Mouse (Mus musculus): ENCODE results near the gene Fcamr. TPM values are rescaled to one million over a fixed set of nuclear protein-coding genes. Genes with fewer than 3 reads are reported as not detected.

Gene Fcamr
- polyA plus RNA-seq, 1 experiment, result 4.0 TPM

DNA sequence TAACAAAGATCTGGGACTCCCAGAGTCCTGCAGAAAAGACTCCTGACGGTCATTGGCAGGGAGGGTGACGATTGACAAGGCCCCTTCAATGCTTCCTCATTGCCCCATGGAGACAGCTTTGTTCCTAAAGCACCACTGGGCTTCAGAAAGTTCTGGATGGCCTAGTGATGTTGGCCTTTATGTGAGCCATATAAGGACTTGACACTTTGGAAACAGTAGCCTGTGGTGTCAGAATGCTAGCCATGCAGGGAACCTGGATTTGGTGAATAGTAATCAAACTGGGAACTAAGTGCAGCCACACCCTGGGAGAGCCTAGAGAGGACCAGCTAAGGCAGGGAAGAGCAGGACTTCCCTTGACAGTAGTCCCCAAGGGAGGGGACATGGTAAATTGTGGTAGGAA, 809 bp downstream of the Fcamr start:
- DNase-seq, result no peak
- WGBS, result 84% methylated on average over 2 of the region's 2 CpGs
- no peak for TF ChIP-seq POLR2A (IDR thresholded peaks at IDR 0.05; ENCODE audit: low read depth, low read length)
- TF ChIP-seq CTCF (conservative IDR thresholded peaks at IDR 0.05; ENCODE audit: insufficient read depth, insufficient read length, low read depth, low read length), result no peak

DNA sequence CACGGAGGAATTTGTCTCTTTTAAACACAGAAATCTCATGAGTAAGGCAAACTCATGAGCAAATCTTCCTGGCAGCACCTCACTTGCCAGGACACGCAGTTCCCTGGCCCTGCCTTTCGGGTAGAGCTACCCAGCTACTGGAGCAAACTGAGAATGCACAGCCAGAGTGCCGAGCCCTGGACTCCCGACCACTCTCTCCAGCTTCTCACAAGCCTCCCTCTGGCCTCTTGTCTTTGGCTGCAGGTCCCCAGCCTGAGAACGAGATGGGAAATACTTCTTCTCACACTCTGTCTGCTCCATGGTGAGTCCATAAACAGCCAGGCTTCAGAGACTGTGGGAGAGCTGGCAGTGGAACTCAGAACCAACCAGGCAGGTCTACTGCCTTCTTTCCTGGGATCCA, 2.3 kb downstream of the Fcamr start:
- Histone ChIP-seq H3K27ac (ENCODE audit: insufficient read depth, low read depth, low read length) (peak overlapping the region; percentile 55), H3K4me3 (ENCODE audit: insufficient read depth, low read depth, low read length) (no peak overlapping the region), H3K36me3 (ENCODE audit: control insufficient read depth, insufficient read depth, low read length) (no peaks in the 10 kb centered on the region), H3K27me3 (replicated peaks; ENCODE audit: control insufficient read depth, insufficient read depth, low read length) (no peaks in the 10 kb centered on the region), H3K4me1 (ENCODE audit: control insufficient read depth, insufficient read depth, low read length) (peaks cover 6% of the 10 kb centered on the region; the same call in 1 of the 2 replicates)
- TF ChIP-seq CTCF (conservative IDR thresholded peaks at IDR 0.05; ENCODE audit: insufficient read depth, insufficient read length, low read depth, low read length) (no peak), POLR2A (IDR thresholded peaks at IDR 0.05; ENCODE audit: low read depth, low read length) (no peak)
- DNase-seq, result peak; percentile 71
- 33% methylated on average over 6 of the region's 6 CpGs for WGBS

More for the DNA sequence above, 809 bp downstream of the Fcamr start:
- Histone ChIP-seq H3K4me1 (ENCODE audit: control insufficient read depth, insufficient read depth, low read length) (peaks cover 14% of the 10 kb centered on the region; the same call in 1 of the 2 replicates), H3K27ac (ENCODE audit: insufficient read depth, low read depth, low read length) (no peak overlapping the region), H3K36me3 (ENCODE audit: control insufficient read depth, insufficient read depth, low read length) (no peaks in the 10 kb centered on the region), H3K4me3 (ENCODE audit: insufficient read depth, low read depth, low read length) (no peak overlapping the region), H3K27me3 (replicated peaks; ENCODE audit: control insufficient read depth, insufficient read depth, low read length) (no peaks in the 10 kb centered on the region)

DNA sequence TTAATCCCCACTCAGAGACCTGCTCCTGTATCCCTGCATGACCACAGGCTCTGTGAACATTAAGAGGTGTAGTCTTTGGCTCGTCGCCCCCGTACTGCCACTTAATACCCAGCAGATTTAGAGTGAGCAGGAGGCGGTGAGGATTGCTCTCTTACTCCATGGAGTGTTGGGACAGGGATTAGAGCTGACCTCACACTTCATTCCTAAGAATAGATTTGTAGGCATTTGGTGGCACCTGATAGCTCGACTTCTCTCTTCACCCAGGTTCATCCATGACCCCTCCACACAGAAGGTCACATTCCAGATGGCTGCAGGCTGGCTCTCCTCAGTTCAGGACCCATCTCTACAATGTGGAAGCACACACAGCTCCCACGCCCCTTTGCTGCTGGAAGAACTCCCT, 3.6 kb downstream of the Fcamr start:
- no peaks in the 10 kb centered on the region for H3K4me1 ChIP-seq (ENCODE audit: control insufficient read depth, insufficient read depth, low read length)
- peak overlapping the region; percentile 29; the same call in 1 of the 2 replicates for H3K27ac ChIP-seq (ENCODE audit: insufficient read depth, low read depth, low read length)
- H3K36me3 ChIP-seq (ENCODE audit: control insufficient read depth, insufficient read depth, low read length), result no peaks in the 10 kb centered on the region
- 51% methylated on average over 6 of the region's 6 CpGs for WGBS
- H3K4me3 ChIP-seq (ENCODE audit: insufficient read depth, low read depth, low read length), result no peak overlapping the region
- no peaks in the 10 kb centered on the region for H3K27me3 ChIP-seq (replicated peaks; ENCODE audit: control insufficient read depth, insufficient read depth, low read length)
- no peak for DNase-seq
- TF ChIP-seq CTCF (conservative IDR thresholded peaks at IDR 0.05; ENCODE audit: insufficient read depth, insufficient read length, low read depth, low read length) (no peak), POLR2A (IDR thresholded peaks at IDR 0.05; ENCODE audit: low read depth, low read length) (no peak)

DNA sequence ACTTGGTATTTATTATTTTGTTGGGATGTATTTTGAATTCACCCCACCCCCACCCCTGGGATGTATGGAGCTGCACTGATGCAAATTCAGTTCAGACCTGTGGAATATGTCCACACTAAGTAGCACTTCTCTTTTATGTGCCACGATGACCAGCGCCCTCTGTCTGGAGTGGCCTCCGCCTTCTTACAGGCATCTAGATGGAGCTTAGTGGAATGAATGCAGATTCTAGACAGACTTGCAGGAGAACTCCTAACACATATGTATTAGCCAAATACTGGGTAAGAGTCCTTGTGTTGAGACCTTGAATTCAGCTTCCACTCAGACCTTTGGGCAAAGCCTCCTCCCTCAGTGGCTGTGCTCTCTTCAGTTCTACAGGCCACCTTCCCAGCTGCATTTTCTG, 10.2 kb downstream of the Fcamr start:
- no peak overlapping the region for H3K4me3 ChIP-seq (ENCODE audit: insufficient read depth, low read depth, low read length)
- H3K27me3 ChIP-seq (replicated peaks; ENCODE audit: control insufficient read depth, insufficient read depth, low read length), result no peaks in the 10 kb centered on the region
- WGBS, result 90% methylated on average over 3 of the region's 3 CpGs
- H3K27ac ChIP-seq (ENCODE audit: insufficient read depth, low read depth, low read length), result no peak overlapping the region
- H3K36me3 ChIP-seq (ENCODE audit: control insufficient read depth, insufficient read depth, low read length), result no peaks in the 10 kb centered on the region
- H3K4me1 ChIP-seq (ENCODE audit: control insufficient read depth, insufficient read depth, low read length), result no peaks in the 10 kb centered on the region
- TF ChIP-seq CTCF (conservative IDR thresholded peaks at IDR 0.05; ENCODE audit: insufficient read depth, insufficient read length, low read depth, low read length), result no peak
- no peak for TF ChIP-seq POLR2A (IDR thresholded peaks at IDR 0.05; ENCODE audit: low read depth, low read length)
- no peak for DNase-seq

DNA sequence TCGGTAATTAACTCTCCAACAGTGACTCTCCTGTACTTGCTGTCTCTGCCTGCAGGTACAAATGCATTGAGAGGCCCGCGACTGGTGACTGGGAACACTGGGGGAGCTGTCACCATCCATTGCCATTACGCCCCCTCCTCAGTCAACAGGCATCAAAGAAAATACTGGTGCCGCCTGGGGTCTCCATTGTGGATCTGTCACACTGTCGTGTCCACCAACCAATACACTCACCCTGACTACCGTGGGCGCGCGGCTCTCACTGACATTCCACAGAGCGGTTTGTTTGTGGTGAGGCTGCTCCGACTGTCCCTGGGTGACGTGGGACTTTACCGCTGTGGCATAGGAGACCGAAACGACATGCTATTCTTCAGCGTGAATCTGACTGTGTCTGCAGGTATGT, 10.6 kb downstream of the Fcamr start:
- no peaks in the 10 kb centered on the region for H3K36me3 ChIP-seq (ENCODE audit: control insufficient read depth, insufficient read depth, low read length)
- no peak for TF ChIP-seq CTCF (conservative IDR thresholded peaks at IDR 0.05; ENCODE audit: insufficient read depth, insufficient read length, low read depth, low read length)
- TF ChIP-seq POLR2A (IDR thresholded peaks at IDR 0.05; ENCODE audit: low read depth, low read length), result no peak
- H3K27me3 ChIP-seq (replicated peaks; ENCODE audit: control insufficient read depth, insufficient read depth, low read length), result no peaks in the 10 kb centered on the region
- no peak overlapping the region for H3K27ac ChIP-seq (ENCODE audit: insufficient read depth, low read depth, low read length)
- no peak overlapping the region for H3K4me3 ChIP-seq (ENCODE audit: insufficient read depth, low read depth, low read length)
- WGBS, result 84% methylated on average over 17 of the region's 17 CpGs
- no peak for DNase-seq
- H3K4me1 ChIP-seq (ENCODE audit: control insufficient read depth, insufficient read depth, low read length), result no peaks in the 10 kb centered on the region

DNA sequence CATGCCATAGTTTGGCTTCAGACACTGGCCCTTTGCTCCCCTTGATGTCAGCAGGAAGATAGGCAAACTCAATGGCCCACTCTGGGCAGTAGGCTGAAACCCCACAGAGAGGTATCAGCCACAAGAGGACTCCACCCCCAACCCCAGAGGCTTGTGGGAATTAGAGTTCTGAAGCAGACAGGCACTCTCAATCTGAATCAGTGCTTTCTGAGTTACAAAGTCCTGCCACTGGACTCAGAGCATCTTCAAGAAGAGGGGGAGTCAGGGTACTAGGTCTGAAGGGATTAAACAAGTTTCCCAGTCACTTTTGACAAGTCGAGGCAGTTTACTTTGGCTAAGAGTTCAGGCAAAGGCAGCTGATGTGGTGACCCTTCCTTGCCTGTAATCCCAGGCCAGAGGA, 19.0 kb downstream of the Fcamr start:
- peak; percentile 71 for DNase-seq
- 31% methylated on average over 1 of the region's 1 CpGs for WGBS
- H3K36me3 ChIP-seq (ENCODE audit: control insufficient read depth, insufficient read depth, low read length), result no peaks in the 10 kb centered on the region
- peak overlapping the region; percentile 85 for H3K27ac ChIP-seq (ENCODE audit: insufficient read depth, low read depth, low read length)
- no peak for TF ChIP-seq CTCF (conservative IDR thresholded peaks at IDR 0.05; ENCODE audit: insufficient read depth, insufficient read length, low read depth, low read length)
- H3K27me3 ChIP-seq (replicated peaks; ENCODE audit: control insufficient read depth, insufficient read depth, low read length), result no peaks in the 10 kb centered on the region
- H3K4me1 ChIP-seq (ENCODE audit: control insufficient read depth, insufficient read depth, low read length), result peaks cover 29% of the 10 kb centered on the region
- no peak overlapping the region for H3K4me3 ChIP-seq (ENCODE audit: insufficient read depth, low read depth, low read length)

DNA sequence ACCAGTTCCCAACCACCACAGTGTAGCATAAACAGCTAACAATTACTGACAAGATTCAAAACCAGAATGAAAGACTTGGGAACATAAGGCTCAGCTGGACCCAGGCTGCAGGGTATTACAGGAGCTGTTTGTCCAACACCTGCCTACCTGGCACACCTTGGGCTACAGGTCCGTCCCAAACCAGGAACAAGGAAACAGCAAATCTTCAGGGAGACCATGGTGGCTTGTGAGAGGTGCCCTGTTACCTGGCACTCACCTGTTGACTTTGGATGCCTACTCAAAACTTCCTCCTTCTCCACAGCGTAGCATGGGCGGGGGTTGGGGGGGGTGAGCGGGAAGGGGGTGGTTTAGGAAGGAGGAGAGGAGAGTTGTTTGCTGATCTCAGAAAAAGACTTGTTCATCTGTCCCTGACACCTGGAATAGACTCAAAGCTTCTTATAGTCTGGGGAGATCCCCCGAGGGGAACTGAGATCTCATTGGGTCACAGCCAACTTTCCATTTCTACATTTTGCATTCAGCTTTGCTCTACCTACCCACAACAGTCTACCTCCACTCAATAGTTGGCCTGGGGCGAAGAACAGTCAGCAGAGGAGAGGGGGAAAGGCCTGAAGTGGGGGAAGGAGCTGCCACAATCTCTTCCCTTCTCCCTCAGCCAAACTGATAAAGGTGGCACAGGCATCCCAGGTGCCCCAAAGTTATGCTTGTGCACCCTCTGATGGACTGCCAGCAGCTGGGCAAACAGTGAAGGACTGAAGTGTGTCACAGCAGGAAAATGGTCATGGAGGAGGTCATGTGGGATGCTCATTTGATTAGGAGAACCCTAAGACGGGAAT, 19.8 kb downstream of the Fcamr start:
- Histone ChIP-seq H3K27ac (ENCODE audit: insufficient read depth, low read depth, low read length) (peak overlapping the region; percentile 100), H3K4me1 (ENCODE audit: control insufficient read depth, insufficient read depth, low read length) (peaks cover 29% of the 10 kb centered on the region), H3K4me3 (ENCODE audit: insufficient read depth, low read depth, low read length) (no peak overlapping the region), H3K27me3 (replicated peaks; ENCODE audit: control insufficient read depth, insufficient read depth, low read length) (no peaks in the 10 kb centered on the region), H3K36me3 (ENCODE audit: control insufficient read depth, insufficient read depth, low read length) (no peaks in the 10 kb centered on the region)
- no peak for TF ChIP-seq POLR2A (IDR thresholded peaks at IDR 0.05; ENCODE audit: low read depth, low read length)
- peak; percentile 34; the same call in 1 of the 2 replicates for TF ChIP-seq CTCF (conservative IDR thresholded peaks at IDR 0.05; ENCODE audit: insufficient read depth, insufficient read length, low read depth, low read length)
- DNase-seq, result peak; percentile 54
- WGBS, result 60% methylated on average over 7 of the region's 7 CpGs
